Mouse (Mus musculus) liver, adult 2 months (tissue): ENCODE data around the gene Anks1b. TPM values are rescaled to one million over a fixed set of nuclear protein-coding genes. Genes with fewer than 3 reads are reported as not detected.
A peak's percentile ranks its signal among the peaks of the same experiment; 100 is the strongest.

Source experiments
- DNase-seq: peaks from one replicate; pipeline ENCODE4 v3.0.0-alpha.2; 2011; ENCODE audit warnings: low read depth, low spot score; ENCODE audit errors: extremely low read depth
- H3K27ac ChIP-seq: fragments of 200-500 bp; replicated peaks from 2 replicates; pipeline ENCODE4 v1.5.1; 2012; ENCODE audit warnings: low read depth, mild to moderate bottlenecking, control low read depth, inconsistent platforms, low read length; ENCODE audit not compliant: insufficient read depth
- H3K27me3 ChIP-seq: fragments of 200-500 bp; 2 replicates; pipeline ENCODE4 v1.6.1; 2012; ENCODE audit warnings: mild to moderate bottlenecking, moderate library complexity, low read length, inconsistent platforms; ENCODE audit not compliant: control insufficient read depth, insufficient read depth
- H3K36me3 ChIP-seq: fragments of 200-500 bp; 2 replicates; pipeline ENCODE4 v1.6.1; 2012; ENCODE audit warnings: low read length, inconsistent platforms; ENCODE audit not compliant: control insufficient read depth, insufficient read depth
- H3K4me1 ChIP-seq: fragments of 200-500 bp; 2 replicates; pipeline ENCODE4 v1.6.1; 2011; ENCODE audit warnings: low read length; ENCODE audit not compliant: control insufficient read depth, insufficient read depth
- H3K4me3 ChIP-seq: fragments of 200-500 bp; 2 replicates; pipeline ENCODE4 v1.5.1; 2011; ENCODE audit warnings: low read depth, mild to moderate bottlenecking, control low read depth, low read length, moderate library complexity; ENCODE audit not compliant: insufficient read depth
- H3K79me2 ChIP-seq: fragments of 200-500 bp; 2 replicates; pipeline ENCODE4 v1.6.1; 2012; ENCODE audit warnings: inconsistent platforms, mild to moderate bottlenecking, low read length, moderate library complexity; ENCODE audit not compliant: control insufficient read depth, insufficient read depth
- H3K9ac ChIP-seq: fragments of 200-500 bp; 2 replicates; pipeline ENCODE4 v1.6.1; 2012; ENCODE audit warnings: low read depth, mild to moderate bottlenecking, control low read depth, inconsistent platforms, low read length
- CTCF ChIP-seq: fragments of 200-500 bp; IDR thresholded peaks from 2 replicates; pipeline ENCODE4 v1.5.1; 2011; ENCODE audit warnings: low read depth, low read length, control low read depth
- POLR2A ChIP-seq: fragments of 200-500 bp; IDR thresholded peaks from 2 replicates; pipeline ENCODE4 v1.6.1; 2011; ENCODE audit warnings: low read length, control low read depth; ENCODE audit not compliant: insufficient read depth; ENCODE audit errors: extremely low read depth
- WGBS: fragments of 180-500 bp; shearing (Covaris S2); methylation state at CpG from one replicate; pipeline ENCODE4 v1.1.7; 2018; 5-methylcytosine and 5-hydroxymethylcytosine counted together
- polyA plus RNA-seq: library from polyadenylated mRNA; depleted of rRNA; stranded (reverse); fragments of >200 nt; gene quantifications from 2 replicates; pipeline ENCODE4 v1.2.3, GENCODE M21; 2012
- total RNA-seq: library from RNA; depleted of rRNA; stranded (reverse); fragments of >200 nt; gene quantifications from 2 replicates; pipeline ENCODE4 v1.2.3, GENCODE M21; 2014

Gene Anks1b
- total and polyA plus RNA-seq, 2 experiments, result under 0.01 TPM; not detected in 1

DNA sequence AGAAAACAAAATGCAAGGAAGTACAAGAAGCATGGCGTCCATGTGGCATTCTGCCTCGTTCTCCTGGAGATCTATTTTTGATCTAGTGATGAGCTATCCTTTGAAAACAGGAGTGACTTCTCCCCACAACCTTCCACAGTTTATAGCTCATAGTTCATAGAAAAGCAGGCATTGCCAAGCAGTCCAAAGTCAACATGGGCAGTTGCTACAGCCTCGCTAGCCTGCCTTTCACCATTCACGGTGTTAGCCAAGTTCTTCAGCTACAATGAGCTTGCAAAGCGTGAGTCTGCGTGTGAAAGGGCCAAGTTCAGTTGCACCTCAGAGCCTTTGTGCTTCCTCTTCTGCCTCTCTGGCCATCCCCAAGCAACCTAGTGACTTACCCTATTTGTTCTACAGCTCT, 592.1 kb downstream of the Anks1b start:
- peak; percentile 20 for DNase-seq
- Histone ChIP-seq H3K27me3 (no peaks in the 10 kb centered on the region), H3K4me3 (no peak overlapping the region), H3K4me1 (no peaks in the 10 kb centered on the region), H3K36me3 (no peaks in the 10 kb centered on the region), H3K9ac (no peak overlapping the region), H3K27ac (no peak overlapping the region), H3K79me2 (no peaks in the 10 kb centered on the region)
- 77% methylated on average over 6 of the region's 6 CpGs for WGBS
- TF ChIP-seq POLR2A, result no peak
- TF ChIP-seq CTCF, result no peak

DNA sequence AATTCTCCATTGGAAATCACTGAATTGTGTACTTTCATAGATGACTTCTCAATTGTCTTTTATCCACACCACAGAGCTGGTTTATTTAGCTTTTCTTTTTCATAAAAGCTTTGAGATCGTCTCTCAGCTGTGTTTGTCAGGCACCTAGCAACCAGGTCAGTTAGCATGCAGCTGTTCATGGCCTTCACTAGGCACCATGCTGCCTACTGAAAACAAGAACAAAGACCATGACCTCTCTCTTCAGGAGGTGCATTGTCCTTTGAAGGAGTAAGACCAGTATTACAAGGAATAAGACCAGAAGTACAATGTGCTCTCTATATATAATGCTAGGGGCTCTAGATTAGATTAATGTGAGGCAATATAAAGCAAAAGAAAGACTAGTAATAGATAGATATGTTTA, 594.2 kb downstream of the Anks1b start:
- DNase-seq, result no peak
- Histone ChIP-seq H3K36me3 (no peaks in the 10 kb centered on the region), H3K27ac (no peak overlapping the region), H3K79me2 (no peaks in the 10 kb centered on the region), H3K4me1 (no peaks in the 10 kb centered on the region), H3K9ac (no peak overlapping the region), H3K4me3 (no peak overlapping the region), H3K27me3 (no peaks in the 10 kb centered on the region)
- no peak for TF ChIP-seq CTCF
- no peak for TF ChIP-seq POLR2A
- WGBS, result 74% methylated on average over 1 of the region's 1 CpGs

DNA sequence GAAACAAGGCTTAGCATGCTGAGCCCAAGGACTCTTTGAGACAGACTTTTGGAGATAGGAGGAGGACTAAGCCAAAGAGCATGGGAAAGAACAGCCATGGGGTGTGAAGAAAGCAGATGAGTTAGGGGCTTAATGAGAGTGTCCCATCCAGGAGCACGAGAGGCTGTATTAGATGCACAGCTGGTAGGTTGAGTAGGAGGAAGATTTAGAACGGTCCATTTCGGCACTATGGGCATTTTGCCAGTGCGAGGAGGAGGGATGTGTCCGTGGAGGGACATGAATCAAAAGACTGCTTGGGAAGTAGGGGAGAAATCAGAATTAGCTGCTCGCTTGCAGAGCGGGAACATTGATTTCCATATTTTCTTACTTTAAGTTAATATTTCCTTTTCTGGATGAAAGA, 620.1 kb downstream of the Anks1b start:
- Histone ChIP-seq H3K4me1 (no peaks in the 10 kb centered on the region), H3K36me3 (no peaks in the 10 kb centered on the region), H3K79me2 (no peaks in the 10 kb centered on the region), H3K9ac (no peak overlapping the region), H3K4me3 (no peak overlapping the region), H3K27ac (no peak overlapping the region), H3K27me3 (no peaks in the 10 kb centered on the region)
- no peak for DNase-seq
- whole genome bisulfite sequencing, result 83% methylated on average over 7 of the region's 7 CpGs
- TF ChIP-seq POLR2A (no peak), CTCF (no peak)

DNA sequence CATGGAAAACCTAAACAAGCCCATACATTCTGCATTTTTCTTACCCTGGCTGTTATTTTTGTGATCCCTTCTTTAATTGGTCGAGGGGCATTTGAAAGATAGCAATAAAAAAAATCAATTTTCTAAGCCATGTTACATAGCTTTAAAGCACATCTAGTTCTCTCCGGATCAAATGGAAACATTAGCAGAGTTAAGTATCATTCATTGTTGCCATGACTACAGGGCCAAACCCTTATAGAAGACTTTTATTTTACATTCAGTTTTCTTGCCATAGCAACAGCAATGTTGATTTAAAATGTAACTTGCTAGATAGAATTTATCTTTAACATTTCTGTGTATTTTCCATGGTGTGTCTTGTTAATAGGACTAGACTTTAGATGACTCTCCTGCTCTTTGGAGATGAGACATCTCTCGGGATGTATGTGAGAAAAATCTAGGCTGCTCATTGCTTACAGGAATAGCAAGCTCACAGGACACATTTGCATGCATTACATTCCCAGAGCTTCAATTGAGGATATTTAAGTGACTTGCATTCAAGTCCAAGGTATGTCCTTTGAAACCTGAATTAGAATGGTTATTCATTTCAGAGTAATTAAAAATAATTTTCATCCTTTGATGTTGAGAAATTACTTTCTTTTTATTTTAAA, 620.8 kb downstream of the Anks1b start:
- H3K27ac ChIP-seq, result no peak overlapping the region
- H3K36me3 ChIP-seq, result no peaks in the 10 kb centered on the region
- TF ChIP-seq POLR2A, result no peak
- TF ChIP-seq CTCF, result no peak
- H3K27me3 ChIP-seq, result no peaks in the 10 kb centered on the region
- H3K4me3 ChIP-seq, result no peak overlapping the region
- no peaks in the 10 kb centered on the region for H3K79me2 ChIP-seq
- 72% methylated on average over 3 of the region's 3 CpGs for WGBS
- no peak overlapping the region for H3K9ac ChIP-seq
- no peak for DNase-seq
- no peaks in the 10 kb centered on the region for H3K4me1 ChIP-seq

DNA sequence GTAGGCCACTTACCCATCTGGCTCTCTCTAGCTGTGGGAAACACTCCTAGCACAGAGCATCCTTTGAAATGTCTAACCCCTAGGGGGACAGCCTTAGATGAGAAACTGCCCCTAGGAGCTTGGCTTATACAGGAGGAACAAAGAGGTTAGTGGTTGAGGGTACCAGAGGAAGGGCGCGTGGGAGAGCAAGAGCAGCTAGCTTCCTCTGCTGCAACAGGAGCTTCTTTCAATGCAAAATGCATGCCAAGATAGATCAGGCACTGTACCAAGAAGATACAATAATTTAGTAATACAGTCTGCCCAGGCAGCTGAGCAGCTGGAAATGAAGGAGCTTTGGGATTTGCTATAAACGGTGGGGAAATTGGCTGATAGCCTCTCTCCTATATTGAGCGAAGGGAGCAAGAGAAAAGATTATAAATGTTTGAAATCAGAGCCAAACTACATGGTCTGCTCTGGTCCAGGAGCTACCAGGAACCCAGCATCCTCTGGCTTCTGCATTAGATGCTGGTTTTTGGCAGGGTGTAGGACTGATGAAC, 621.7 kb downstream of the Anks1b start:
- no peaks in the 10 kb centered on the region for H3K36me3 ChIP-seq
- 83% methylated on average over 4 of the region's 4 CpGs for WGBS
- H3K9ac ChIP-seq, result no peak overlapping the region
- no peak overlapping the region for H3K27ac ChIP-seq
- TF ChIP-seq CTCF, result no peak
- TF ChIP-seq POLR2A, result no peak
- H3K4me1 ChIP-seq, result no peaks in the 10 kb centered on the region
- no peak overlapping the region for H3K4me3 ChIP-seq
- no peaks in the 10 kb centered on the region for H3K27me3 ChIP-seq
- no peak for DNase-seq
- H3K79me2 ChIP-seq, result no peaks in the 10 kb centered on the region

DNA sequence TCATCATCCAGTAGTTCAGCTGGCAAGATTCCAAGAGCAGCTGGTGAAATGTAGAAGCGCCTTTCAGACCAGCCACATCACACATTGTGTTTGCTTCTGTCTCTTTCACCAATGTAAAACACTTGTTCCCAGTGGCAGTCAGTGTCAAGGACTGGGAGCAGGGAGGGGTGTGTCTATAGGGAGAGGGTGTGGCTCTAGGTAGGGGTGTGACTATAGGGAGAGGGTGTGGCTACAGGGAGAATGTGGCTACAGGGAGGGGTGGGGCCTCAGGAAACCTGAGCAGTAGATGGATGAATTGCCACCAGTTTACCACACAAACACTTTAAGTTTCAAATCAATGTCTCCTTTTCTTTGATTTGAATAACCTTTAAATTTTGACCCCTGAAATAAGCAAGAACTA, 634.3 kb downstream of the Anks1b start:
- no peak for DNase-seq
- no peaks in the 10 kb centered on the region for H3K36me3 ChIP-seq
- no peaks in the 10 kb centered on the region for H3K27me3 ChIP-seq
- H3K9ac ChIP-seq, result no peak overlapping the region
- H3K4me1 ChIP-seq, result no peaks in the 10 kb centered on the region
- no peaks in the 10 kb centered on the region for H3K79me2 ChIP-seq
- 55% methylated on average over 1 of the region's 1 CpGs for WGBS
- H3K27ac ChIP-seq, result no peak overlapping the region
- H3K4me3 ChIP-seq, result no peak overlapping the region
- TF ChIP-seq POLR2A (no peak), CTCF (no peak)
